Mouse (Mus musculus) embryonic facial prominence, embryonic 15.5 days (tissue): ENCODE results near the gene Hcar1. TPM values are rescaled to one million over a fixed set of nuclear protein-coding genes. Genes with fewer than 3 reads are reported as not detected.

Source experiments
- ATAC-seq: fragments of 200-750 bp; cut with Nextera tagmentation; 2 replicates; pipeline ENCODE4 v1.8.0; 2017; ENCODE audit warnings: low read depth, moderate TSS enrichment; ENCODE audit not compliant: insufficient number of reproducible peaks, low FRiP score, low TSS enrichment
- H3K27ac ChIP-seq: fragments of 300-500 bp; sonication (generic); replicated peaks from 2 replicates; pipeline ENCODE4 v1.5.1; 2015; ENCODE audit warnings: mild to moderate bottlenecking, inconsistent platforms
- H3K27me3 ChIP-seq: fragments of 300-500 bp; sonication (generic); 2 replicates; pipeline ENCODE4 v1.6.1; 2015; ENCODE audit warnings: inconsistent platforms
- H3K36me3 ChIP-seq: fragments of 300-500 bp; sonication (generic); 2 replicates; pipeline ENCODE4 v1.6.1; 2015; ENCODE audit warnings: mild to moderate bottlenecking, inconsistent platforms
- H3K4me1 ChIP-seq: fragments of 300-500 bp; sonication (generic); 2 replicates; pipeline ENCODE4 v1.6.1; 2015; ENCODE audit warnings: inconsistent platforms
- H3K4me2 ChIP-seq: fragments of 300-500 bp; sonication (generic); replicated peaks from 2 replicates; pipeline ENCODE4 v1.6.1; 2015; ENCODE audit warnings: mild to moderate bottlenecking, inconsistent platforms
- H3K4me3 ChIP-seq: fragments of 300-500 bp; sonication (generic); replicated peaks from 2 replicates; pipeline ENCODE4 v1.5.1; 2015; ENCODE audit warnings: mild to moderate bottlenecking, inconsistent platforms
- H3K9ac ChIP-seq: fragments of 300-500 bp; sonication (generic); 2 replicates; pipeline ENCODE4 v1.6.1; 2015; ENCODE audit warnings: inconsistent platforms
- H3K9me3 ChIP-seq: fragments of 300-500 bp; sonication (generic); replicated peaks from 2 replicates; pipeline ENCODE4 v1.6.1; 2016; ENCODE audit warnings: inconsistent platforms
- WGBS: fragments of 180-500 bp; shearing (Covaris S2); methylation state at CpG from one replicate; pipeline ENCODE4 v1.1.7; 2015; 5-methylcytosine and 5-hydroxymethylcytosine counted together
- polyA plus RNA-seq: library from polyadenylated mRNA; unstranded; fragments of >200 nt; fragmentation: Nextera tagmentation; extraction: Ambion mirVana; gene quantifications from 2 replicates; pipeline ENCODE4 v1.2.1, GENCODE M21; 2015

Hcar1 gene
- polyA plus RNA-seq: 0.76 and 0.97 TPM in 2 replicates

GRCm38 (mm10) chr5:123879928-123880327 is at the start of gene Hcar1:
TSS of gene Hcar1 (minus strand) at chr5:123880020.
- H3K4me1 ChIP-seq: peaks cover 20% of the 10 kb centered on the region
- H3K4me2 ChIP-seq: peak within 1 kb of the TSS; percentile 27
- H3K9me3 ChIP-seq: no peaks in the 10 kb centered on the region
- no peaks in the 10 kb centered on the region for H3K27me3 ChIP-seq
- no peak within 1 kb of the TSS for H3K9ac ChIP-seq
- H3K27ac ChIP-seq: peak within 1 kb of the TSS; percentile 45; the same call in 1 of the 2 replicates
- H3K4me3 ChIP-seq: 0 out of 2 replicates have a peak within 1 kb of the TSS, but pooled peaks have one; percentile 3
- WGBS: 46% methylated on average over 12 of the region's 12 CpGs
- peak; percentile 17; the same call in 1 of the 2 replicates for ATAC-seq
- no peaks in the 10 kb centered on the region for H3K36me3 ChIP-seq

- ATAC-seq: no peak
- Histone ChIP-seq H3K9ac (no peak within 1 kb of the TSS), H3K9me3 (no peaks in the 10 kb centered on the region), H3K4me1 (peaks cover 10% of the 10 kb centered on the region; the same call in 1 of the 2 replicates), H3K36me3 (peaks cover 67% of the 10 kb centered on the region), H3K4me3 (no peak within 1 kb of the TSS), H3K27me3 (no peaks in the 10 kb centered on the region), H3K4me2 (no peak within 1 kb of the TSS), H3K27ac (no peak within 1 kb of the TSS)
- 93% methylated on average over 9 of the region's 9 CpGs for WGBS
These were observed 47.3 kb upstream of the Hcar1 start, which contains the start of gene Gm43518 for GRCm38 (mm10) chr5:123927118-123927517. TSS of gene Gm43518 (plus strand) at chr5:123927418.

GRCm38 (mm10) chr5:123922112-123922511 is 42.3 kb upstream of the Hcar1 start:
- Histone ChIP-seq H3K4me1 (no peaks in the 10 kb centered on the region), H3K27me3 (no peaks in the 10 kb centered on the region), H3K4me2 (no peak overlapping the region), H3K9ac (no peak overlapping the region), H3K9me3 (no peaks in the 10 kb centered on the region), H3K36me3 (peaks cover 94% of the 10 kb centered on the region), H3K4me3 (no peak overlapping the region), H3K27ac (no peak overlapping the region)
- WGBS: 82% methylated on average over 6 of the region's 6 CpGs
- no peak for ATAC-seq

GRCm38 (mm10) chr5:123914852-123915251 is 35.0 kb upstream of the Hcar1 start:
- Histone ChIP-seq H3K4me1 (no peaks in the 10 kb centered on the region), H3K27me3 (no peaks in the 10 kb centered on the region), H3K27ac (no peak overlapping the region), H3K9me3 (no peaks in the 10 kb centered on the region), H3K9ac (no peak overlapping the region), H3K4me3 (no peak overlapping the region), H3K4me2 (no peak overlapping the region), H3K36me3 (peaks cover 84% of the 10 kb centered on the region)
- no peak for ATAC-seq
- 76% methylated on average over 3 of the region's 3 CpGs for WGBS

GRCm38 (mm10) chr5:123907631-123907977 is 27.8 kb upstream of the Hcar1 start:
- Histone ChIP-seq H3K4me1 (peaks cover 21% of the 10 kb centered on the region), H3K27me3 (no peaks in the 10 kb centered on the region), H3K9me3 (no peaks in the 10 kb centered on the region), H3K36me3 (peaks cover 40% of the 10 kb centered on the region), H3K4me2 (peak overlapping the region; percentile 81), H3K9ac (peak overlapping the region; percentile 97), H3K4me3 (peak overlapping the region; percentile 92), H3K27ac (peak overlapping the region; percentile 88)
- no peak for ATAC-seq
- WGBS: 4% methylated on average over 10 of the region's 10 CpGs

- under 1% methylated on average over 48 of the region's 61 CpGs for WGBS
- peak within 1 kb of the TSS; percentile 97 for H3K9ac ChIP-seq
- H3K9me3 ChIP-seq: no peaks in the 10 kb centered on the region
- peak within 1 kb of the TSS; percentile 81 for H3K4me2 ChIP-seq
- H3K4me3 ChIP-seq: peak within 1 kb of the TSS; percentile 92
- peaks cover 35% of the 10 kb centered on the region for H3K36me3 ChIP-seq
- H3K4me1 ChIP-seq: peaks cover 21% of the 10 kb centered on the region
- no peaks in the 10 kb centered on the region for H3K27me3 ChIP-seq
- peak within 1 kb of the TSS; percentile 88 for H3K27ac ChIP-seq
- peak; percentile 95 for ATAC-seq
These were observed 27.3 kb upstream of the Hcar1 start, which contains the start of gene Denr for GRCm38 (mm10) chr5:123906976-123907630. TSS of gene Denr (plus strand) at chr5:123907175.

GRCm38 (mm10) chr5:123906146-123906975 is 26.5 kb upstream of the Hcar1 start:
- H3K4me2 ChIP-seq: peak overlapping the region; percentile 45
- H3K9ac ChIP-seq: peak overlapping the region; percentile 97; the same call in 1 of the 2 replicates
- 69% methylated on average over 17 of the region's 17 CpGs for WGBS
- H3K27ac ChIP-seq: no peak overlapping the region
- H3K27me3 ChIP-seq: no peaks in the 10 kb centered on the region
- H3K4me3 ChIP-seq: peak overlapping the region; percentile 92
- H3K4me1 ChIP-seq: peaks cover 21% of the 10 kb centered on the region
- no peak for ATAC-seq
- no peaks in the 10 kb centered on the region for H3K9me3 ChIP-seq
- H3K36me3 ChIP-seq: peaks cover 29% of the 10 kb centered on the region

GRCm38 (mm10) chr5:123904059-123904672 is 24.3 kb upstream of the Hcar1 start:
- Histone ChIP-seq H3K9me3 (no peaks in the 10 kb centered on the region), H3K27me3 (no peaks in the 10 kb centered on the region), H3K27ac (no peak overlapping the region), H3K9ac (no peak overlapping the region), H3K4me3 (no peak overlapping the region), H3K4me2 (no peak overlapping the region), H3K4me1 (peaks cover 21% of the 10 kb centered on the region), H3K36me3 (peaks cover 10% of the 10 kb centered on the region; the same call in 1 of the 2 replicates)
- no peak for ATAC-seq
- WGBS: 67% methylated on average over 11 of the region's 11 CpGs

GRCm38 (mm10) chr5:123897352-123897751 is 17.5 kb upstream of the Hcar1 start:
- Histone ChIP-seq H3K4me1 (no peaks in the 10 kb centered on the region), H3K36me3 (no peaks in the 10 kb centered on the region), H3K9ac (no peak overlapping the region), H3K27ac (0 out of 2 replicates have a peak overlapping the region, but pooled peaks have one; percentile 23), H3K9me3 (no peaks in the 10 kb centered on the region), H3K27me3 (no peaks in the 10 kb centered on the region), H3K4me2 (no peak overlapping the region), H3K4me3 (no peak overlapping the region)
- WGBS: 78% methylated on average over 13 of the region's 13 CpGs
- no peak for ATAC-seq

- no peak overlapping the region for H3K4me3 ChIP-seq
- WGBS: 61% methylated on average over 11 of the region's 11 CpGs
- no peak for ATAC-seq
- no peaks in the 10 kb centered on the region for H3K4me1 ChIP-seq
- H3K9ac ChIP-seq: no peak overlapping the region
- H3K27ac ChIP-seq: 0 out of 2 replicates have a peak overlapping the region, but pooled peaks have one; percentile 36
- H3K9me3 ChIP-seq: no peaks in the 10 kb centered on the region
- H3K4me2 ChIP-seq: no peak overlapping the region
- no peaks in the 10 kb centered on the region for H3K36me3 ChIP-seq
- H3K27me3 ChIP-seq: no peaks in the 10 kb centered on the region
These were observed 16.6 kb upstream of the Hcar1 start for GRCm38 (mm10) chr5:123896395-123896794.

- no peak overlapping the region for H3K9ac ChIP-seq
- no peak overlapping the region for H3K27ac ChIP-seq
- no peaks in the 10 kb centered on the region for H3K36me3 ChIP-seq
- ATAC-seq: no peak
- WGBS: 83% methylated on average over 5 of the region's 5 CpGs
- no peaks in the 10 kb centered on the region for H3K4me1 ChIP-seq
- no peaks in the 10 kb centered on the region for H3K9me3 ChIP-seq
- H3K4me3 ChIP-seq: no peak overlapping the region
- H3K27me3 ChIP-seq: no peaks in the 10 kb centered on the region
- no peak overlapping the region for H3K4me2 ChIP-seq
These were observed 13.7 kb upstream of the Hcar1 start for GRCm38 (mm10) chr5:123893520-123893919.
